Mouse (Mus musculus) liver, embryonic 12.5 days (tissue): ENCODE measurements around the gene Med9. TPM values are rescaled to one million over a fixed set of nuclear protein-coding genes. Genes with fewer than 3 reads are reported as not detected.

Experiments used
- ATAC-seq: fragments of 200-750 bp; cut with Nextera tagmentation; 2 replicates; pipeline ENCODE4 v1.8.0; 2017; ENCODE audit warnings: moderate number of reproducible peaks, mild to moderate bottlenecking, moderate library complexity
- H3K27ac ChIP-seq: fragments of 300-500 bp; sonication (generic); 2 replicates; pipeline ENCODE4 v1.5.1; 2016; ENCODE audit warnings: mild to moderate bottlenecking
- H3K27me3 ChIP-seq: fragments of 300-500 bp; sonication (generic); replicated peaks from 2 replicates; pipeline ENCODE4 v1.6.1; 2016; ENCODE audit warnings: mild to moderate bottlenecking, moderate library complexity
- H3K36me3 ChIP-seq: fragments of 300-500 bp; sonication (generic); 2 replicates; pipeline ENCODE4 v1.6.1; 2016; ENCODE audit warnings: mild to moderate bottlenecking, moderate library complexity
- H3K4me1 ChIP-seq: fragments of 300-500 bp; sonication (generic); 2 replicates; pipeline ENCODE4 v1.6.1; 2016
- H3K4me2 ChIP-seq: fragments of 300-500 bp; sonication (generic); 2 replicates; pipeline ENCODE4 v1.6.1; 2016; ENCODE audit warnings: mild to moderate bottlenecking, moderate library complexity
- H3K4me3 ChIP-seq: fragments of 300-500 bp; sonication (generic); 2 replicates; pipeline ENCODE4 v1.5.1; 2016; ENCODE audit warnings: mild to moderate bottlenecking, moderate library complexity
- H3K9ac ChIP-seq: fragments of 300-500 bp; sonication (generic); 2 replicates; pipeline ENCODE4 v1.6.1; 2016; ENCODE audit warnings: mild to moderate bottlenecking, moderate library complexity
- H3K9me3 ChIP-seq: fragments of 300-500 bp; sonication (generic); replicated peaks from 2 replicates; pipeline ENCODE4 v1.6.1; 2016; ENCODE audit warnings: mild to moderate bottlenecking, moderate library complexity
- WGBS: fragments of 180-500 bp; shearing (Covaris S2); methylation state at CpG from one replicate; pipeline ENCODE4 v1.1.7; 2016; ENCODE audit not compliant: insufficient replicate concordance; 5-methylcytosine and 5-hydroxymethylcytosine counted together
- polyA plus RNA-seq: library from polyadenylated mRNA; unstranded; fragments of >200 nt; fragmentation: Nextera tagmentation; extraction: Ambion mirVana; gene quantifications from 2 replicates; pipeline ENCODE4 v1.2.1, GENCODE M21; 2016

The Med9 gene
- polyA plus RNA-seq, 1 experiment from 2014 or later, result 30.1 TPM

GRCm38 (mm10) chr11:59952892-59953291 lies 4.9 kb downstream of the Med9 start:
- Histone ChIP-seq H3K4me2 (no peak overlapping the region), H3K36me3 (peaks cover 25% of the 10 kb centered on the region), H3K9ac (no peak overlapping the region), H3K27ac (no peak overlapping the region), H3K27me3 (no peaks in the 10 kb centered on the region), H3K9me3 (no peaks in the 10 kb centered on the region), H3K4me1 (peaks cover 30% of the 10 kb centered on the region), H3K4me3 (no peak overlapping the region)
- 87% methylated on average over 14 of the region's 14 CpGs for WGBS
- ATAC-seq, result no peak

GRCm38 (mm10) chr11:59956749-59957148 lies 8.7 kb downstream of the Med9 start:
- ATAC-seq, result no peak
- Histone ChIP-seq H3K9me3 (no peaks in the 10 kb centered on the region), H3K4me1 (peaks cover 24% of the 10 kb centered on the region), H3K27me3 (no peaks in the 10 kb centered on the region), H3K36me3 (peaks cover 50% of the 10 kb centered on the region), H3K9ac (no peak overlapping the region), H3K4me3 (no peak overlapping the region), H3K27ac (no peak overlapping the region), H3K4me2 (no peak overlapping the region)
- WGBS, result 76% methylated on average over 6 of the region's 6 CpGs

GRCm38 (mm10) chr11:59959453-59959852 lies 11.4 kb downstream of the Med9 start:
- Histone ChIP-seq H3K4me3 (no peak overlapping the region), H3K9me3 (no peaks in the 10 kb centered on the region), H3K4me1 (peaks cover 29% of the 10 kb centered on the region), H3K27me3 (peaks cover 24% of the 10 kb centered on the region), H3K36me3 (peaks cover 57% of the 10 kb centered on the region), H3K4me2 (no peak overlapping the region), H3K27ac (no peak overlapping the region), H3K9ac (no peak overlapping the region)
- 72% methylated on average over 4 of the region's 4 CpGs for WGBS
- no peak for ATAC-seq

- H3K4me2 ChIP-seq, result no peak overlapping the region
- peaks cover 52% of the 10 kb centered on the region for H3K36me3 ChIP-seq
- H3K27ac ChIP-seq, result no peak overlapping the region
- no peak overlapping the region for H3K9ac ChIP-seq
- no peak for ATAC-seq
- WGBS, result 70% methylated on average over 20 of the region's 20 CpGs
- H3K4me1 ChIP-seq, result peaks cover 41% of the 10 kb centered on the region
- no peak overlapping the region for H3K4me3 ChIP-seq
- H3K27me3 ChIP-seq, result peaks cover 36% of the 10 kb centered on the region
- no peaks in the 10 kb centered on the region for H3K9me3 ChIP-seq
These were observed 12.7 kb downstream of the Med9 start for GRCm38 (mm10) chr11:59960476-59961337.

GRCm38 (mm10) chr11:59961338-59961875 lies 13.4 kb downstream of the Med9 start:
- Histone ChIP-seq H3K4me3 (no peak overlapping the region), H3K4me2 (no peak overlapping the region), H3K9me3 (no peaks in the 10 kb centered on the region), H3K27ac (no peak overlapping the region), H3K4me1 (peaks cover 48% of the 10 kb centered on the region), H3K27me3 (peaks cover 38% of the 10 kb centered on the region), H3K36me3 (peaks cover 47% of the 10 kb centered on the region), H3K9ac (no peak overlapping the region)
- no peak for ATAC-seq
- 68% methylated on average over 9 of the region's 9 CpGs for WGBS

- Histone ChIP-seq H3K4me3 (no peak overlapping the region), H3K9me3 (no peaks in the 10 kb centered on the region), H3K4me1 (peaks cover 51% of the 10 kb centered on the region), H3K27ac (no peak overlapping the region), H3K9ac (no peak overlapping the region), H3K27me3 (peaks cover 38% of the 10 kb centered on the region), H3K36me3 (peaks cover 35% of the 10 kb centered on the region), H3K4me2 (no peak overlapping the region)
- 83% methylated on average over 3 of the region's 3 CpGs for WGBS
- no peak for ATAC-seq
These were observed 14.6 kb downstream of the Med9 start for GRCm38 (mm10) chr11:59962590-59962989.

- H3K9me3 ChIP-seq, result no peaks in the 10 kb centered on the region
- peaks cover 35% of the 10 kb centered on the region for H3K36me3 ChIP-seq
- peak overlapping the region; percentile 57 for H3K4me3 ChIP-seq
- ATAC-seq, result no peak
- H3K27me3 ChIP-seq, result peaks cover 38% of the 10 kb centered on the region
- H3K4me2 ChIP-seq, result peak overlapping the region; percentile 87
- peak overlapping the region; percentile 58; the same call in 1 of the 2 replicates for H3K9ac ChIP-seq
- no peak overlapping the region for H3K27ac ChIP-seq
- H3K4me1 ChIP-seq, result peaks cover 51% of the 10 kb centered on the region
- 11% methylated on average over 34 of the region's 34 CpGs for WGBS
These were observed 15.6 kb downstream of the Med9 start for GRCm38 (mm10) chr11:59963364-59964162.

- WGBS, result 2% methylated on average over 33 of the region's 33 CpGs
- Histone ChIP-seq H3K9me3 (no peaks in the 10 kb centered on the region), H3K4me2 (peak overlapping the region; percentile 87), H3K4me3 (peak overlapping the region; percentile 57), H3K27me3 (peaks cover 38% of the 10 kb centered on the region), H3K36me3 (peaks cover 35% of the 10 kb centered on the region), H3K4me1 (peaks cover 51% of the 10 kb centered on the region), H3K9ac (peak overlapping the region; percentile 58), H3K27ac (no peak overlapping the region)
- ATAC-seq, result 0 out of 2 replicates have a peak, but pooled peaks have one; percentile 3
These were observed 16.3 kb downstream of the Med9 start for GRCm38 (mm10) chr11:59964163-59964758.

GRCm38 (mm10) chr11:59964818-59965217 lies 16.8 kb downstream of the Med9 start, which contains the start of gene Rasd1:
Gene Rasd1, minus strand, starts transcription at chr11:59964944.
- H3K4me1 ChIP-seq, result peaks cover 46% of the 10 kb centered on the region
- peak within 1 kb of the TSS; percentile 57 for H3K4me3 ChIP-seq
- ATAC-seq, result peak; percentile 88
- WGBS, result under 1% methylated on average over 28 of the region's 28 CpGs
- peaks cover 38% of the 10 kb centered on the region for H3K27me3 ChIP-seq
- peak within 1 kb of the TSS; percentile 58 for H3K9ac ChIP-seq
- H3K9me3 ChIP-seq, result no peaks in the 10 kb centered on the region
- H3K4me2 ChIP-seq, result peak within 1 kb of the TSS; percentile 87
- H3K36me3 ChIP-seq, result peaks cover 29% of the 10 kb centered on the region
- H3K27ac ChIP-seq, result no peak within 1 kb of the TSS

GRCm38 (mm10) chr11:59965227-59966101 lies 17.5 kb downstream of the Med9 start:
- Histone ChIP-seq H3K9me3 (no peaks in the 10 kb centered on the region), H3K4me3 (peak overlapping the region; percentile 57), H3K4me1 (peaks cover 40% of the 10 kb centered on the region), H3K27ac (no peak overlapping the region), H3K4me2 (peak overlapping the region; percentile 87), H3K36me3 (peaks cover 24% of the 10 kb centered on the region), H3K27me3 (peaks cover 38% of the 10 kb centered on the region), H3K9ac (peak overlapping the region; percentile 58)
- peak; percentile 68 for ATAC-seq
- 26% methylated on average over 25 of the region's 25 CpGs for WGBS

GRCm38 (mm10) chr11:59966102-59966483 lies 18.1 kb downstream of the Med9 start:
- Histone ChIP-seq H3K9ac (no peak overlapping the region), H3K4me3 (no peak overlapping the region), H3K27me3 (peaks cover 38% of the 10 kb centered on the region), H3K36me3 (peaks cover 18% of the 10 kb centered on the region), H3K9me3 (no peaks in the 10 kb centered on the region), H3K27ac (no peak overlapping the region), H3K4me1 (peaks cover 34% of the 10 kb centered on the region), H3K4me2 (peak overlapping the region; percentile 87; the same call in 1 of the 2 replicates)
- ATAC-seq, result no peak
- 38% methylated on average over 4 of the region's 4 CpGs for WGBS
